Mouse (Mus musculus): ENCODE results near the gene Hif3a. TPM values are rescaled to one million over a fixed set of nuclear protein-coding genes. Genes with fewer than 3 reads are reported as not detected.

Hif3a gene
- polyA plus RNA-seq, 1 experiment from 2014 or later, result 5.2 TPM

GRCm38 (mm10) chr7:17066412-17066811 is 4.2 kb upstream of the Hif3a start:
- H3K4me2 ChIP-seq, result no peak overlapping the region
- no peaks in the 10 kb centered on the region for H3K36me3 ChIP-seq
- 9% methylated on average over 2 of the region's 2 CpGs for WGBS
- H3K4me3 ChIP-seq, result no peak overlapping the region
- H3K27me3 ChIP-seq, result peaks cover 21% of the 10 kb centered on the region
- H3K4me1 ChIP-seq (replicated peaks), result peaks cover 10% of the 10 kb centered on the region
- H3K9ac ChIP-seq, result no peak overlapping the region
- H3K9me3 ChIP-seq, result no peaks in the 10 kb centered on the region
- no peak overlapping the region for H3K27ac ChIP-seq (replicated peaks)
- no peak for ATAC-seq (ENCODE audit: low read depth)

GRCm38 (mm10) chr7:17065620-17066019 is 3.4 kb upstream of the Hif3a start:
- H3K4me3 ChIP-seq, result no peak overlapping the region
- no peaks in the 10 kb centered on the region for H3K9me3 ChIP-seq
- no peak overlapping the region for H3K9ac ChIP-seq
- H3K36me3 ChIP-seq, result no peaks in the 10 kb centered on the region
- WGBS, result 78% methylated on average over 9 of the region's 9 CpGs
- no peak for ATAC-seq (ENCODE audit: low read depth)
- H3K27ac ChIP-seq (replicated peaks), result no peak overlapping the region
- peaks cover 18% of the 10 kb centered on the region for H3K4me1 ChIP-seq (replicated peaks)
- H3K27me3 ChIP-seq, result peaks cover 25% of the 10 kb centered on the region
- no peak overlapping the region for H3K4me2 ChIP-seq

GRCm38 (mm10) chr7:17062845-17063244 is 618 bp upstream of the Hif3a start:
- Histone ChIP-seq H3K4me3 (peak overlapping the region; percentile 42), H3K4me2 (peak overlapping the region; percentile 62), H3K4me1 (replicated peaks) (peaks cover 46% of the 10 kb centered on the region), H3K27ac (replicated peaks) (no peak overlapping the region), H3K36me3 (no peaks in the 10 kb centered on the region), H3K9me3 (no peaks in the 10 kb centered on the region), H3K27me3 (peaks cover 25% of the 10 kb centered on the region), H3K9ac (peak overlapping the region; percentile 69)
- 21% methylated on average over 11 of the region's 11 CpGs for WGBS
- ATAC-seq (ENCODE audit: low read depth), result peak; percentile 24

- ATAC-seq (ENCODE audit: low read depth), result no peak
- Histone ChIP-seq H3K27ac (replicated peaks) (peak overlapping the region; percentile 78), H3K9ac (no peak overlapping the region), H3K4me1 (replicated peaks) (peaks cover 60% of the 10 kb centered on the region), H3K36me3 (no peaks in the 10 kb centered on the region), H3K9me3 (no peaks in the 10 kb centered on the region), H3K4me2 (peak overlapping the region; percentile 62), H3K4me3 (peak overlapping the region; percentile 42), H3K27me3 (peaks cover 25% of the 10 kb centered on the region)
- WGBS, result 77% methylated on average over 21 of the region's 22 CpGs
Observed at GRCm38 (mm10) chr7:17060782-17061605, 1.2 kb downstream of the Hif3a start.

GRCm38 (mm10) chr7:17060031-17060781 is 2.0 kb downstream of the Hif3a start:
- Histone ChIP-seq H3K36me3 (no peaks in the 10 kb centered on the region), H3K4me1 (replicated peaks) (peaks cover 65% of the 10 kb centered on the region), H3K4me2 (peak overlapping the region; percentile 62), H3K9me3 (no peaks in the 10 kb centered on the region), H3K27ac (replicated peaks) (peak overlapping the region; percentile 78), H3K9ac (no peak overlapping the region), H3K4me3 (peak overlapping the region; percentile 2; the same call in 1 of the 2 replicates), H3K27me3 (peaks cover 25% of the 10 kb centered on the region)
- peak; percentile 20; the same call in 1 of the 2 replicates for ATAC-seq (ENCODE audit: low read depth)
- 47% methylated on average over 9 of the region's 9 CpGs for WGBS

GRCm38 (mm10) chr7:17059463-17059844 is 2.8 kb downstream of the Hif3a start:
- no peak overlapping the region for H3K9ac ChIP-seq
- H3K9me3 ChIP-seq, result no peaks in the 10 kb centered on the region
- H3K27ac ChIP-seq (replicated peaks), result peak overlapping the region; percentile 78
- no peak for ATAC-seq (ENCODE audit: low read depth)
- H3K4me3 ChIP-seq, result no peak overlapping the region
- H3K4me1 ChIP-seq (replicated peaks), result peaks cover 65% of the 10 kb centered on the region
- H3K27me3 ChIP-seq, result peaks cover 23% of the 10 kb centered on the region
- WGBS, result 82% methylated on average over 3 of the region's 3 CpGs
- H3K36me3 ChIP-seq, result no peaks in the 10 kb centered on the region
- H3K4me2 ChIP-seq, result peak overlapping the region; percentile 62

GRCm38 (mm10) chr7:17058816-17059462 is 3.3 kb downstream of the Hif3a start:
- Histone ChIP-seq H3K9me3 (no peaks in the 10 kb centered on the region), H3K36me3 (no peaks in the 10 kb centered on the region), H3K27me3 (peaks cover 22% of the 10 kb centered on the region), H3K9ac (peak overlapping the region; percentile 38; the same call in 1 of the 2 replicates), H3K4me3 (no peak overlapping the region), H3K27ac (replicated peaks) (peak overlapping the region; percentile 78), H3K4me2 (peak overlapping the region; percentile 62), H3K4me1 (replicated peaks) (peaks cover 65% of the 10 kb centered on the region)
- ATAC-seq (ENCODE audit: low read depth), result no peak
- 49% methylated on average over 8 of the region's 8 CpGs for WGBS

- Histone ChIP-seq H3K4me2 (peak overlapping the region; percentile 34), H3K4me1 (replicated peaks) (peaks cover 65% of the 10 kb centered on the region), H3K27me3 (peaks cover 14% of the 10 kb centered on the region), H3K9me3 (no peaks in the 10 kb centered on the region), H3K4me3 (no peak overlapping the region), H3K9ac (peak overlapping the region; percentile 38; the same call in 1 of the 2 replicates), H3K27ac (replicated peaks) (peak overlapping the region; percentile 78), H3K36me3 (peaks cover 5% of the 10 kb centered on the region; the same call in 1 of the 2 replicates)
- 6% methylated on average over 16 of the region's 16 CpGs for WGBS
- ATAC-seq (ENCODE audit: low read depth), result peak; percentile 20
Observed at GRCm38 (mm10) chr7:17058071-17058689, 4.0 kb downstream of the Hif3a start.

- peaks cover 5% of the 10 kb centered on the region; the same call in 1 of the 2 replicates for H3K36me3 ChIP-seq
- peaks cover 59% of the 10 kb centered on the region for H3K4me1 ChIP-seq (replicated peaks)
- H3K4me2 ChIP-seq, result peak overlapping the region; percentile 63
- WGBS, result 32% methylated on average over 14 of the region's 14 CpGs
- no peaks in the 10 kb centered on the region for H3K9me3 ChIP-seq
- ATAC-seq (ENCODE audit: low read depth), result peak; percentile 8; the same call in 1 of the 2 replicates
- peak overlapping the region; percentile 69 for H3K27ac ChIP-seq (replicated peaks)
- peak overlapping the region; percentile 66 for H3K9ac ChIP-seq
- H3K4me3 ChIP-seq, result peak overlapping the region; percentile 41
- H3K27me3 ChIP-seq, result peaks cover 9% of the 10 kb centered on the region
Observed at GRCm38 (mm10) chr7:17056601-17057523, 5.4 kb downstream of the Hif3a start.

- peak overlapping the region; percentile 63 for H3K4me2 ChIP-seq
- WGBS, result under 1% methylated on average over 42 of the region's 42 CpGs
- peaks cover 5% of the 10 kb centered on the region; the same call in 1 of the 2 replicates for H3K36me3 ChIP-seq
Observed at GRCm38 (mm10) chr7:17056081-17056581, 6.1 kb downstream of the Hif3a start.

More at GRCm38 (mm10) chr7:17056081-17056581, 6.1 kb downstream of the Hif3a start:
- Histone ChIP-seq H3K4me3 (peak overlapping the region; percentile 41), H3K27me3 (peaks cover 1% of the 10 kb centered on the region; the same call in 1 of the 2 replicates), H3K9ac (peak overlapping the region; percentile 66), H3K9me3 (no peaks in the 10 kb centered on the region), H3K27ac (replicated peaks) (peak overlapping the region; percentile 69), H3K4me1 (replicated peaks) (peaks cover 53% of the 10 kb centered on the region)
- ATAC-seq (ENCODE audit: low read depth), result peak; percentile 79
